Mouse (Mus musculus) hindbrain, embryonic 16.5 days (tissue): ENCODE measurements at regions not wholly inside any gene's neighbourhood (a gene's known extent, or its start where the extent isn't known, plus 50 kb on each side); places are given as distances from the start of the nearest gene placed in this dataset.
A peak's percentile ranks its signal among the peaks of the same experiment; 100 is the strongest.

Experiments used
- ATAC-seq: fragments of 200-750 bp; cut with Nextera tagmentation; 2 replicates; pipeline ENCODE4 v1.8.0; 2017; ENCODE audit warnings: moderate TSS enrichment, moderate library complexity
- H3K27ac ChIP-seq: fragments of 300-500 bp; sonication (generic); 2 replicates; pipeline ENCODE4 v1.5.1; 2014; ENCODE audit warnings: low read depth, mild to moderate bottlenecking, control low read depth, low read length, moderate library complexity
- H3K27me3 ChIP-seq: fragments of 300-500 bp; sonication (generic); replicated peaks from 2 replicates; pipeline ENCODE4 v1.6.1; 2014; ENCODE audit warnings: low read length; ENCODE audit not compliant: control insufficient read depth, insufficient read depth
- H3K36me3 ChIP-seq: fragments of 300-500 bp; sonication (generic); 2 replicates; pipeline ENCODE4 v1.6.1; 2014; ENCODE audit warnings: mild to moderate bottlenecking, low read length, moderate library complexity, mixed read lengths; ENCODE audit not compliant: control insufficient read depth, insufficient read depth
- H3K4me1 ChIP-seq: fragments of 300-500 bp; sonication (generic); 2 replicates; pipeline ENCODE4 v1.6.1; 2014; ENCODE audit warnings: low read depth, low read length; ENCODE audit not compliant: control insufficient read depth, insufficient read depth
- H3K4me2 ChIP-seq: fragments of 300-500 bp; sonication (generic); 2 replicates; pipeline ENCODE4 v1.6.1; 2014; ENCODE audit warnings: mild to moderate bottlenecking, low read length, control low read depth, moderate library complexity
- H3K4me3 ChIP-seq: fragments of 300-500 bp; sonication (generic); 2 replicates; pipeline ENCODE4 v1.5.1; 2014; ENCODE audit warnings: mild to moderate bottlenecking, low read length, control low read depth, moderate library complexity
- H3K9ac ChIP-seq: fragments of 300-500 bp; sonication (generic); 2 replicates; pipeline ENCODE4 v1.6.1; 2014; ENCODE audit warnings: low read depth, mild to moderate bottlenecking, control low read depth, low read length, moderate library complexity
- H3K9me3 ChIP-seq: fragments of 300-500 bp; sonication (generic); 2 replicates; pipeline ENCODE4 v1.6.1; 2014; ENCODE audit warnings: mild to moderate bottlenecking, low read length, moderate library complexity; ENCODE audit not compliant: control insufficient read depth
- WGBS: fragments of 180-500 bp; shearing (Covaris S2); extraction: QIAGEN DNeasy Blood & Tissue Kit; methylation state at CpG from one replicate; pipeline ENCODE4 v1.1.7; 2014; 5-methylcytosine and 5-hydroxymethylcytosine counted together

- H3K27me3 ChIP-seq: no peaks in the 10 kb centered on the region
- ATAC-seq: peak; percentile 17; the same call in 1 of the 2 replicates
- H3K27ac ChIP-seq: no peak overlapping the region
- no peaks in the 10 kb centered on the region for H3K36me3 ChIP-seq
- WGBS: 60% methylated on average over 3 of the region's 3 CpGs
- H3K4me1 ChIP-seq: no peaks in the 10 kb centered on the region
- no peak overlapping the region for H3K4me3 ChIP-seq
- H3K9ac ChIP-seq: no peak overlapping the region
- no peak overlapping the region for H3K4me2 ChIP-seq
- no peaks in the 10 kb centered on the region for H3K9me3 ChIP-seq
Measured at GRCm38 (mm10) chr4:5301461-5301860, 508.3 kb upstream of the Impad1 start.

- Histone ChIP-seq H3K4me2 (no peak overlapping the region), H3K4me1 (no peaks in the 10 kb centered on the region), H3K36me3 (no peaks in the 10 kb centered on the region), H3K4me3 (no peak overlapping the region), H3K27ac (no peak overlapping the region), H3K27me3 (no peaks in the 10 kb centered on the region), H3K9me3 (no peaks in the 10 kb centered on the region), H3K9ac (no peak overlapping the region)
- WGBS: 89% methylated on average over 1 of the region's 1 CpGs
- no peak for ATAC-seq
Measured at GRCm38 (mm10) chr4:5301017-5301416, 507.9 kb upstream of the Impad1 start.

- Histone ChIP-seq H3K36me3 (no peaks in the 10 kb centered on the region), H3K27ac (no peak overlapping the region), H3K4me3 (no peak overlapping the region), H3K4me1 (no peaks in the 10 kb centered on the region), H3K4me2 (no peak overlapping the region), H3K9me3 (no peaks in the 10 kb centered on the region), H3K9ac (no peak overlapping the region), H3K27me3 (no peaks in the 10 kb centered on the region)
- WGBS: 81% methylated on average over 2 of the region's 2 CpGs
- ATAC-seq: no peak
Measured at GRCm38 (mm10) chr4:5299208-5299607, 506.1 kb upstream of the Impad1 start.

- no peak for ATAC-seq
Measured at GRCm38 (mm10) chr4:5294030-5294429, 500.9 kb upstream of the Impad1 start.

GRCm38 (mm10) chr4:5276113-5276512 is 483.0 kb upstream of the Impad1 start:
- Histone ChIP-seq H3K36me3 (no peaks in the 10 kb centered on the region), H3K4me2 (no peak overlapping the region), H3K4me1 (no peaks in the 10 kb centered on the region), H3K4me3 (no peak overlapping the region), H3K27ac (no peak overlapping the region), H3K27me3 (no peaks in the 10 kb centered on the region), H3K9ac (no peak overlapping the region), H3K9me3 (no peaks in the 10 kb centered on the region)
- 55% methylated on average over 1 of the region's 1 CpGs for WGBS
- ATAC-seq: no peak

More at GRCm38 (mm10) chr4:5294030-5294429, 500.9 kb upstream of the Impad1 start:
- H3K36me3 ChIP-seq: no peaks in the 10 kb centered on the region
- H3K4me3 ChIP-seq: no peak overlapping the region
- no peak overlapping the region for H3K27ac ChIP-seq
- H3K4me1 ChIP-seq: no peaks in the 10 kb centered on the region
- no peaks in the 10 kb centered on the region for H3K9me3 ChIP-seq
- no peak overlapping the region for H3K4me2 ChIP-seq
- H3K9ac ChIP-seq: no peak overlapping the region
- H3K27me3 ChIP-seq: no peaks in the 10 kb centered on the region
- WGBS: 92% methylated on average over 1 of the region's 1 CpGs
